In the genomic region with DNA sequence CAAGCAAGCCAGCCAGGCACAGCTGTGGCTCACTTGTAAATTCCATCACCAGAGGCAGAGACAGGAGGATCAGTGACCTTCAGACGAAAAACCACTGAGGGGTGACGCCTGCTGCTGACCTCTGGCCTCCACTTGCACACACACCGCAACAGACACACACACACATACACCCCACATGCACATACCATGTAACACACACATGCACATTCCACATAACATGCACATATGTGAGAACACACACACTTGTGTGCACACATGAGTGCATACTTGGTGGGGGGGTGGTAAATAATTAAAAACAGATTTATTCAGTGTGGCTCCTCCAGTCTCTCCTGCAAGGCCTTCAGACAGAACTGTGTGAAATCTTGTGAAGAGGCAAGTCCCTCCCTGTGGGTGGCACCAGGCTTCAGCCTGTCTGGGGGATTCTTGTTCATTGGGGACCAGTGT, we compare ENCODE assay signal across 21 mouse cellular contexts. TPM values are rescaled to one million over a fixed set of nuclear protein-coding genes. Genes with fewer than 3 reads are reported as not detected.
A peak's percentile ranks its signal among the peaks of the same experiment; 100 is the strongest.
DNase-seq lines count a peak whose midpoint lies in the region; ATAC-seq and TF ChIP-seq lines count a peak whose summit lies in the region.
"Had no signal": no experiment of that assay in that cellular context is flagged by ENCODE, and none has a peak within 500 bp of the region (broad histone marks: within the 10 kb centered on the region; RNA-seq: fewer than 3 reads in every experiment).

No protein-coding gene starts in this region.

- ATAC-seq in Patski = peak; percentile 51
- peak; percentile 56; the same call in 1 of the 2 replicates for ATAC-seq in kidney, embryonic 14.5 days (ENCODE audit: low FRiP score, low TSS enrichment)
- no peak for ATAC-seq in limb, embryonic 13.5 days (ENCODE audit: low FRiP score, low read depth)
- ATAC-seq: CD4-positive, CD25-positive, alpha-beta regulatory T cell, adult 4 months; forebrain, postnatal 0 days; hindbrain, embryonic 16.5 days; liver, postnatal 0 days had no signal

- in situ Hi-C loops in Patski (cut with MboI; ENCODE audit: low pct_unique_long_range_greater_than_20kb) = no loop called here

- H3K4me1 ChIP-seq in kidney, embryonic 14.5 days (ENCODE audit: control insufficient read depth, insufficient read depth, low read length) = no peaks in the 10 kb centered on the region
- H3K4me1 ChIP-seq in limb, embryonic 13.5 days = peaks cover 16% of the 10 kb centered on the region
- H3K4me1 ChIP-seq: midbrain, embryonic 12.5 days had no signal

- H3K27me3 ChIP-seq in Patski = no peaks in the 10 kb centered on the region
- H3K27me3 ChIP-seq in kidney, embryonic 14.5 days (ENCODE audit: control insufficient read depth, insufficient read depth, low read length) = no peaks in the 10 kb centered on the region
- H3K27me3 ChIP-seq in limb, embryonic 13.5 days = no peaks in the 10 kb centered on the region

- H3K4me2 ChIP-seq in kidney, embryonic 14.5 days (replicated peaks; ENCODE audit: low read depth, low read length) = no peak overlapping the region
- H3K4me2 ChIP-seq in limb, embryonic 13.5 days (replicated peaks) = no peak overlapping the region
- H3K4me2 ChIP-seq: midbrain, embryonic 12.5 days had no signal

- H3K9ac ChIP-seq in kidney, embryonic 14.5 days (ENCODE audit: low read depth, low read length) = no peak overlapping the region
- H3K9ac ChIP-seq in limb, embryonic 13.5 days = no peak overlapping the region
- H3K9ac ChIP-seq: forebrain, postnatal 0 days; liver, postnatal 0 days; midbrain, embryonic 12.5 days had no signal

- WGBS in kidney, embryonic 14.5 days = 24% methylated on average over 3 of the region's 3 CpGs
- WGBS in limb, embryonic 13.5 days = 16% methylated on average over 3 of the region's 3 CpGs

- H3K27ac ChIP-seq in kidney, embryonic 14.5 days (ENCODE audit: low read depth, low read length) = no peak overlapping the region; the same call in 1 of the 2 replicates
- H3K27ac ChIP-seq in limb, embryonic 13.5 days = peak overlapping the region; percentile 4; the same call in 1 of the 2 replicates
- H3K27ac ChIP-seq: layer of hippocampus, adult 2 months; midbrain, embryonic 12.5 days had no signal

- TF ChIP-seq CTCF in Patski (IDR thresholded peaks at IDR 0.05) = no peak

- H3K4me3 ChIP-seq in kidney, embryonic 14.5 days (ENCODE audit: low read length) = no peak overlapping the region
- no peak overlapping the region for H3K4me3 ChIP-seq in limb, embryonic 13.5 days
- H3K4me3 ChIP-seq: erythroblast, embryonic 14.5 days; layer of hippocampus, adult 2 months; midbrain, embryonic 12.5 days had no signal

- CTCF ChIA-PET in Patski (lab: Charles Lee) = interaction anchor here (1.4 kb wide), 1 partner anchor 24 kb away, joined by 5 read pairs; no protein-coding TSS in a partner anchor

- POLR2A ChIA-PET in Patski (lab: Charles Lee) = interaction anchor here (0.5 to 0.6 kb wide), 2 partner anchors 28 to 364 kb away, joined by 3 to 4 read pairs; no protein-coding TSS in a partner anchor

- no peaks in the 10 kb centered on the region for H3K36me3 ChIP-seq in kidney, embryonic 14.5 days (ENCODE audit: control insufficient read depth, insufficient read depth, low read length)
- H3K36me3 ChIP-seq in limb, embryonic 13.5 days = no peaks in the 10 kb centered on the region
- H3K36me3 ChIP-seq: midbrain, embryonic 12.5 days had no signal

- DNase-seq in 3T3-L1 (ENCODE audit: low read depth, low spot score) = peak; percentile 56
- no peak for DNase-seq in Patski (ENCODE audit: low read depth, low spot score)
- no peak for DNase-seq in ovary, postnatal 36 days (ENCODE audit: low spot score)
- DNase-seq in spleen, postnatal 14 days (ENCODE audit: low spot score in 2 of 2) = no peak
- no peak for DNase-seq in thymus, postnatal 25 days
- DNase-seq: adrenal gland, postnatal 36 days; cerebellum, postnatal 25 days; forebrain, postnatal 0 days; gastrocnemius, postnatal 10 days; heart, postnatal 14 days; liver, postnatal 0 days; right cerebral cortex, adult 18-20 months had no signal

- no peaks in the 10 kb centered on the region for H3K9me3 ChIP-seq in kidney, embryonic 14.5 days (ENCODE audit: control insufficient read depth, low read length)
- no peaks in the 10 kb centered on the region for H3K9me3 ChIP-seq in limb, embryonic 13.5 days
- H3K9me3 ChIP-seq: midbrain, embryonic 12.5 days had no signal

RNA-seq across cellular contexts. Expression of a gene that starts 1.5 kb away (rescaled TPM):
- 31.6 TPM for polyA plus RNA-seq in Patski (2021)
- polyA plus RNA-seq in kidney, embryonic 14.5 days (2014; fragmentation: Nextera tagmentation; extraction: Ambion mirVana) = 16.9 and 25.2 TPM in 2 replicates
- 9.9 and 10.5 TPM in 2 replicates for polyA plus RNA-seq in limb, embryonic 13.5 days (2015; fragmentation: Nextera tagmentation; extraction: Ambion mirVana)

RNA-seq across cellular contexts. Expression of a gene that starts 16.1 kb away (rescaled TPM):
- polyA plus RNA-seq in Patski (2021) = 0.33 TPM
- polyA plus RNA-seq in kidney, embryonic 14.5 days (2014; fragmentation: Nextera tagmentation; extraction: Ambion mirVana) = 1.4 and 4.8 TPM in 2 replicates
- polyA plus RNA-seq in limb, embryonic 13.5 days (2015; fragmentation: Nextera tagmentation; extraction: Ambion mirVana) = 0.48 and 0.51 TPM in 2 replicates
- polyA plus RNA-seq: CD4-positive, CD25-positive, alpha-beta regulatory T cell, adult 4 months; erythroblast, embryonic 14.5 days had no signal

RNA-seq across cellular contexts. Expression of a gene that starts 42.9 kb away (rescaled TPM):
- not detected for polyA plus RNA-seq in Patski (2021)
- not detected in 2 replicates for polyA plus RNA-seq in kidney, embryonic 14.5 days (2014; fragmentation: Nextera tagmentation; extraction: Ambion mirVana)
- polyA plus RNA-seq in limb, embryonic 13.5 days (2015; fragmentation: Nextera tagmentation; extraction: Ambion mirVana) = not detected in 2 replicates
- polyA plus RNA-seq: CD4-positive, CD25-positive, alpha-beta regulatory T cell, adult 4 months; erythroblast, embryonic 14.5 days; forebrain, postnatal 0 days; hindbrain, embryonic 16.5 days; limb, embryonic 11.5 days; liver, postnatal 0 days; midbrain, embryonic 12.5 days; spleen, adult 2 months had no signal

RNA-seq across cellular contexts. Expression of a gene that starts 56.3 kb away (rescaled TPM):
- polyA plus RNA-seq in Patski (2021) = not detected
- polyA plus RNA-seq in kidney, embryonic 14.5 days (2014; fragmentation: Nextera tagmentation; extraction: Ambion mirVana) = 0.10 and 0.14 TPM in 2 replicates
- 0.22 and 0.23 TPM in 2 replicates for polyA plus RNA-seq in limb, embryonic 13.5 days (2015; fragmentation: Nextera tagmentation; extraction: Ambion mirVana)
- polyA plus RNA-seq: erythroblast, embryonic 14.5 days; liver, postnatal 0 days had no signal
